Mouse (Mus musculus): ENCODE measurements at regions not wholly inside any gene's neighbourhood (a gene's known extent, or its start where the extent isn't known, plus 50 kb on each side); places are given as distances from the start of the nearest gene placed in this dataset.

- no peak for TF ChIP-seq CTCF (IDR thresholded peaks at IDR 0.05; ENCODE audit: borderline replicate concordance, insufficient read depth, low read depth, low read length)
- TF ChIP-seq POLR2A (IDR thresholded peaks at IDR 0.05; ENCODE audit: borderline replicate concordance, insufficient read depth, low read length), result no peak
Measured at GRCm38 (mm10) chr1:52330496-52330895, 97.5 kb upstream of the Gls start.
